Mouse (Mus musculus) T-helper 2 cell (primary cell): ENCODE measurements at regions not wholly inside any gene's neighbourhood (a gene's known extent, or its start where the extent isn't known, plus 50 kb on each side); places are given as distances from the start of the nearest gene placed in this dataset.

Experiments
- in situ Hi-C: fragments of 300-600 bp; cut with MboI, MseI; formaldehyde crosslinking; loops from one replicate; pipeline ENCODE4 v1.15.1; 2025; ENCODE audit warnings: high pct_unique_total_duplicates

DNA sequence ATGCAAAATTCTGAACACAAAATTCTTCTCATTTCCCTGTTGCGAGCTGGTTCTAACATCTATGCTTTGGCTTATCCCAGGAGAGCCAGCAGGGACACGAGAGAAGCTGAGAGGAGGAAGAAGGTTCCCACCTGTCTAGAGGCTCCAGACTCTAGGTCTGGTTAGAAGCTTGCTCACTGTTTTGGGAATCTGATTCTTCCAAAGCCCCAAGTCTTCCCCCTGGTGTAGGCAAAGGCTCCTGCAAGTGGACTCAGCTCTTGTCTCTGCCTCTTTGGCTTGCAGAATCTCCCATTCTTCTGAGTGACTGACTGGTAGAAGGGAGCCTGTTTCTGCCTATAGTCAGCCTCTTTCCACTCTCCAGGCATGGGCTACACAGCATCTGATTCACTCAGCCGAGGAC lies 95.8 kb downstream of the Btc start:
- in situ Hi-C loops, result loop anchor here (5.0 kb wide), 1 partner anchor 360 kb away; no protein-coding TSS in a partner anchor
